Mouse (Mus musculus) brain, embryonic 14.5 days (tissue): ENCODE results near the gene Arhgap17.

ENCODE experiments used
- CTCF ChIP-seq: fragments of 200-500 bp; IDR thresholded peaks from 2 replicates; pipeline ENCODE4 v1.5.1; 2012; ENCODE audit warnings: inconsistent platforms, mild to moderate bottlenecking, moderate library complexity, borderline replicate concordance; ENCODE audit not compliant: insufficient read depth, insufficient read length; ENCODE audit errors: extremely low read depth
- POLR2A ChIP-seq: fragments of 200-500 bp; IDR thresholded peaks from 2 replicates; pipeline ENCODE4 v1.6.1; 2012; ENCODE audit warnings: mild to moderate bottlenecking, inconsistent platforms, borderline replicate concordance; ENCODE audit not compliant: poor library complexity, insufficient read depth, insufficient read length, severe bottlenecking; ENCODE audit errors: extremely low read depth

- TF ChIP-seq CTCF (no peak), POLR2A (no peak)
Measured at GRCm38 (mm10) chr7:123242241-123242640, 127.5 kb downstream of the Arhgap17 start.
